Mouse (Mus musculus): ENCODE results near the gene Ptpn23.

DNA sequence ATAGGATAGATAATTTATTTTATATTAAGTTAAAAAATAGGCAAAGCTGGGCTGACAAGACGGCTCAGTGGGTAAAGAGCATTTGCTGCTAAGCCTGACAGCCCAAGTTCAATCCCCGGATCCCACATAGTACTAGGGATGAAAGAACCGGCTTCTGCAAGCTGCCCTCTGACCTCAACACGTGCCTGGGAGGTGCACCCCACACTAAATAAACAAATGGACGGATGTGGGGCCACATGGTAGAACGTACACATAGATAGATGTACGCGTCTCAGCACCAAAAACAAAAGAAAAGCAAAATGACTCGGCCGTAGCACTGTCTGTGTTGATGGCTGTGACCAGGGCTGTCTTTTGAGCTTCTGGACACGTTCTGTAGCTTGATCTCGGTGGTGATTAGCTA lies 46.7 kb downstream of the Ptpn23 start:
- TF ChIP-seq CTCF (IDR thresholded peaks at IDR 0.05; ENCODE audit: low read depth, low read length) (no peak), POLR2A (IDR thresholded peaks at IDR 0.05; ENCODE audit: borderline replicate concordance, low read depth, low read length) (no peak)

Data from bone marrow macrophage, adult 2 months (primary cell).